Mouse (Mus musculus): ENCODE results near the gene Slc44a1. TPM values are rescaled to one million over a fixed set of nuclear protein-coding genes. Genes with fewer than 3 reads are reported as not detected.

The Slc44a1 gene
- polyA plus RNA-seq, 1 experiment from 2014 or later: 17.2 TPM

- Histone ChIP-seq H3K4me2 (ENCODE audit: low read depth, low read length) (no peak overlapping the region), H3K4me1 (ENCODE audit: control insufficient read depth, insufficient read depth, low read length) (peaks cover 31% of the 10 kb centered on the region), H3K36me3 (ENCODE audit: control insufficient read depth, insufficient read depth, low read length) (no peaks in the 10 kb centered on the region), H3K27ac (ENCODE audit: low read length) (no peak overlapping the region), H3K27me3 (replicated peaks; ENCODE audit: control insufficient read depth, insufficient read depth, low read length) (no peaks in the 10 kb centered on the region), H3K9ac (ENCODE audit: low read depth, low read length) (no peak overlapping the region), H3K9me3 (ENCODE audit: control insufficient read depth, low read length) (no peaks in the 10 kb centered on the region), H3K4me3 (ENCODE audit: low read length) (no peak overlapping the region)
- ATAC-seq: no peak
- 66% methylated on average over 3 of the region's 3 CpGs for WGBS
Measured at GRCm38 (mm10) chr4:53446216-53446615, 6.0 kb downstream of the Slc44a1 start.

GRCm38 (mm10) chr4:53447773-53448172 lies 7.6 kb downstream of the Slc44a1 start:
- no peak overlapping the region for H3K4me2 ChIP-seq (ENCODE audit: low read depth, low read length)
- WGBS: 94% methylated on average over 4 of the region's 4 CpGs
- no peaks in the 10 kb centered on the region for H3K36me3 ChIP-seq (ENCODE audit: control insufficient read depth, insufficient read depth, low read length)
- no peak for ATAC-seq
- no peak overlapping the region for H3K9ac ChIP-seq (ENCODE audit: low read depth, low read length)
- no peak overlapping the region for H3K27ac ChIP-seq (ENCODE audit: low read length)
- no peaks in the 10 kb centered on the region for H3K27me3 ChIP-seq (replicated peaks; ENCODE audit: control insufficient read depth, insufficient read depth, low read length)
- no peak overlapping the region for H3K4me3 ChIP-seq (ENCODE audit: low read length)
- peaks cover 36% of the 10 kb centered on the region for H3K4me1 ChIP-seq (ENCODE audit: control insufficient read depth, insufficient read depth, low read length)
- H3K9me3 ChIP-seq (ENCODE audit: control insufficient read depth, low read length): no peaks in the 10 kb centered on the region

- Histone ChIP-seq H3K4me3 (ENCODE audit: low read length) (no peak overlapping the region), H3K27ac (ENCODE audit: low read length) (no peak overlapping the region), H3K36me3 (ENCODE audit: control insufficient read depth, insufficient read depth, low read length) (no peaks in the 10 kb centered on the region), H3K27me3 (replicated peaks; ENCODE audit: control insufficient read depth, insufficient read depth, low read length) (no peaks in the 10 kb centered on the region), H3K4me2 (ENCODE audit: low read depth, low read length) (no peak overlapping the region), H3K4me1 (ENCODE audit: control insufficient read depth, insufficient read depth, low read length) (peaks cover 40% of the 10 kb centered on the region), H3K9ac (ENCODE audit: low read depth, low read length) (no peak overlapping the region), H3K9me3 (ENCODE audit: control insufficient read depth, low read length) (no peaks in the 10 kb centered on the region)
- 71% methylated on average over 7 of the region's 7 CpGs for WGBS
- ATAC-seq: no peak
Measured at GRCm38 (mm10) chr4:53450736-53451135, 10.5 kb downstream of the Slc44a1 start.

GRCm38 (mm10) chr4:53451887-53452286 lies 11.7 kb downstream of the Slc44a1 start:
- H3K36me3 ChIP-seq (ENCODE audit: control insufficient read depth, insufficient read depth, low read length): no peaks in the 10 kb centered on the region
- no peak overlapping the region for H3K9ac ChIP-seq (ENCODE audit: low read depth, low read length)
- no peak overlapping the region for H3K4me3 ChIP-seq (ENCODE audit: low read length)
- WGBS: 42% methylated on average over 4 of the region's 4 CpGs
- no peaks in the 10 kb centered on the region for H3K9me3 ChIP-seq (ENCODE audit: control insufficient read depth, low read length)
- H3K4me2 ChIP-seq (ENCODE audit: low read depth, low read length): 0 out of 2 replicates have a peak overlapping the region, but pooled peaks have one; percentile 6
- H3K27ac ChIP-seq (ENCODE audit: low read length): peak overlapping the region; percentile 80
- no peaks in the 10 kb centered on the region for H3K27me3 ChIP-seq (replicated peaks; ENCODE audit: control insufficient read depth, insufficient read depth, low read length)
- H3K4me1 ChIP-seq (ENCODE audit: control insufficient read depth, insufficient read depth, low read length): peaks cover 36% of the 10 kb centered on the region
- ATAC-seq: peak; percentile 86

- Histone ChIP-seq H3K27ac (ENCODE audit: low read length) (peak overlapping the region; percentile 80), H3K4me1 (ENCODE audit: control insufficient read depth, insufficient read depth, low read length) (peaks cover 34% of the 10 kb centered on the region), H3K27me3 (replicated peaks; ENCODE audit: control insufficient read depth, insufficient read depth, low read length) (no peaks in the 10 kb centered on the region), H3K36me3 (ENCODE audit: control insufficient read depth, insufficient read depth, low read length) (no peaks in the 10 kb centered on the region), H3K9ac (ENCODE audit: low read depth, low read length) (no peak overlapping the region), H3K4me2 (ENCODE audit: low read depth, low read length) (no peak overlapping the region), H3K4me3 (ENCODE audit: low read length) (no peak overlapping the region), H3K9me3 (ENCODE audit: control insufficient read depth, low read length) (no peaks in the 10 kb centered on the region)
- 61% methylated on average over 1 of the region's 1 CpGs for WGBS
- ATAC-seq: peak; percentile 66
Measured at GRCm38 (mm10) chr4:53452457-53452856, 12.2 kb downstream of the Slc44a1 start.

- Histone ChIP-seq H3K9ac (ENCODE audit: low read depth, low read length) (peak overlapping the region; percentile 44; the same call in 1 of the 2 replicates), H3K4me1 (ENCODE audit: control insufficient read depth, insufficient read depth, low read length) (peaks cover 30% of the 10 kb centered on the region), H3K27ac (ENCODE audit: low read length) (peak overlapping the region; percentile 80), H3K36me3 (ENCODE audit: control insufficient read depth, insufficient read depth, low read length) (no peaks in the 10 kb centered on the region), H3K9me3 (ENCODE audit: control insufficient read depth, low read length) (no peaks in the 10 kb centered on the region), H3K4me2 (ENCODE audit: low read depth, low read length) (0 out of 2 replicates have a peak overlapping the region, but pooled peaks have one; percentile 4), H3K4me3 (ENCODE audit: low read length) (no peak overlapping the region), H3K27me3 (replicated peaks; ENCODE audit: control insufficient read depth, insufficient read depth, low read length) (no peaks in the 10 kb centered on the region)
- peak; percentile 39 for ATAC-seq
- 35% methylated on average over 10 of the region's 10 CpGs for WGBS
Measured at GRCm38 (mm10) chr4:53452976-53453889, 13.0 kb downstream of the Slc44a1 start.

GRCm38 (mm10) chr4:53455885-53456284 lies 15.7 kb downstream of the Slc44a1 start:
- H3K9ac ChIP-seq (ENCODE audit: low read depth, low read length): no peak overlapping the region
- no peak for ATAC-seq
- no peaks in the 10 kb centered on the region for H3K9me3 ChIP-seq (ENCODE audit: control insufficient read depth, low read length)
- H3K4me1 ChIP-seq (ENCODE audit: control insufficient read depth, insufficient read depth, low read length): peaks cover 25% of the 10 kb centered on the region
- no peaks in the 10 kb centered on the region for H3K27me3 ChIP-seq (replicated peaks; ENCODE audit: control insufficient read depth, insufficient read depth, low read length)
- H3K36me3 ChIP-seq (ENCODE audit: control insufficient read depth, insufficient read depth, low read length): no peaks in the 10 kb centered on the region
- 64% methylated on average over 2 of the region's 2 CpGs for WGBS
- H3K4me2 ChIP-seq (ENCODE audit: low read depth, low read length): no peak overlapping the region
- H3K27ac ChIP-seq (ENCODE audit: low read length): no peak overlapping the region
- no peak overlapping the region for H3K4me3 ChIP-seq (ENCODE audit: low read length)

GRCm38 (mm10) chr4:53456570-53456969 lies 16.4 kb downstream of the Slc44a1 start:
- H3K4me1 ChIP-seq (ENCODE audit: control insufficient read depth, insufficient read depth, low read length): peaks cover 20% of the 10 kb centered on the region
- H3K4me3 ChIP-seq (ENCODE audit: low read length): no peak overlapping the region
- H3K36me3 ChIP-seq (ENCODE audit: control insufficient read depth, insufficient read depth, low read length): no peaks in the 10 kb centered on the region
- H3K9me3 ChIP-seq (ENCODE audit: control insufficient read depth, low read length): no peaks in the 10 kb centered on the region
- H3K27me3 ChIP-seq (replicated peaks; ENCODE audit: control insufficient read depth, insufficient read depth, low read length): no peaks in the 10 kb centered on the region
- 89% methylated on average over 6 of the region's 6 CpGs for WGBS
- no peak for ATAC-seq
- H3K27ac ChIP-seq (ENCODE audit: low read length): no peak overlapping the region
- no peak overlapping the region for H3K9ac ChIP-seq (ENCODE audit: low read depth, low read length)
- no peak overlapping the region for H3K4me2 ChIP-seq (ENCODE audit: low read depth, low read length)

GRCm38 (mm10) chr4:53458503-53458902 lies 18.3 kb downstream of the Slc44a1 start:
- no peak overlapping the region for H3K9ac ChIP-seq (ENCODE audit: low read depth, low read length)
- no peak overlapping the region for H3K27ac ChIP-seq (ENCODE audit: low read length)
- H3K9me3 ChIP-seq (ENCODE audit: control insufficient read depth, low read length): no peaks in the 10 kb centered on the region
- peaks cover 19% of the 10 kb centered on the region for H3K4me1 ChIP-seq (ENCODE audit: control insufficient read depth, insufficient read depth, low read length)
- 82% methylated on average over 3 of the region's 3 CpGs for WGBS
- H3K27me3 ChIP-seq (replicated peaks; ENCODE audit: control insufficient read depth, insufficient read depth, low read length): no peaks in the 10 kb centered on the region
- H3K4me3 ChIP-seq (ENCODE audit: low read length): no peak overlapping the region
- H3K36me3 ChIP-seq (ENCODE audit: control insufficient read depth, insufficient read depth, low read length): no peaks in the 10 kb centered on the region
- ATAC-seq: no peak
- no peak overlapping the region for H3K4me2 ChIP-seq (ENCODE audit: low read depth, low read length)
